Mouse (Mus musculus): ENCODE results near the gene Atpif1. TPM values are rescaled to one million over a fixed set of nuclear protein-coding genes. Genes with fewer than 3 reads are reported as not detected.
"Not testable (repeated sequence)": the region's sequence is repeated elsewhere in the genome, so short reads cannot be mapped to it uniquely, and the experiment has no call there.

The Atpif1 gene
- total and polyA plus RNA-seq, 2 experiments from 2014 or later: 800 to 1,681 TPM

DNA sequence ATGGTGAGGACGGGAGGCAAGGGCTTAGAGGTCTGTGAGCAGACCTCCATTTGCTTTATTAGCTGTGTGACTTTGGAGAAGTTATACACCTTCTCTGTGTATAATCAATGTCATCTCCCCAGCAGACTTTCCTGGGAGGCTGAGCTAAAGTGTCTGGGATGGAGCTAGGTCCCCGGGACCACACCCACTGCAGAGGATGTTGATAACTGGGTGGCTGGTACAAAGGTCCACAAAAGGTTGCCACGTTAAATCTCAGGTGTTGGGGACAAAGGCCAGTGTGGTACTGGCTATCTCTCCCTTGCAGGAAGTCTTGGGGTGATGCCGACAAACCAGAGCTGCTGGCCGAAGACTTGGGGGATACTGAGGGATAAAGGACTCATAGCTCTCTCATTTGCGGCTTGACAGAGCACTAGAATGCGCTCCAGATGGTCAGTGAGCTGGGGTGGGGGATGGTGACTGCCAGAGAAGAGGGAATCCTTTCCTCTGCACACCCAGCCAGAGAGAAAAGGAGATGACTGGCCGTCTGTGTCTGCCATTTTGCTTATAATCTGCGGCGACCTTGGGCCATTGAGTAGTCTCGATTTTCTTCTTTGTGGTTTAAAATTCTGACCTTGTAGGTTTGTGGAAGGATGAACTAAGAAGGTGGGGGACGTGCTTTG, 31.8 kb upstream of the Atpif1 start:
- H3K4me1 ChIP-seq (ENCODE audit: insufficient read depth, low read length): no peaks in the 10 kb centered on the region
- no peaks in the 10 kb centered on the region for H3K36me3 ChIP-seq (ENCODE audit: insufficient read depth, low read length)
- H3K4me2 ChIP-seq (ENCODE audit: low read depth, low read length, poor library complexity, severe bottlenecking): no peak overlapping the region
- no peak for ATAC-seq (ENCODE audit: low FRiP score)
- no peak for TF ChIP-seq CTCF (IDR thresholded peaks at IDR 0.05)
- no peak overlapping the region for H3K27ac ChIP-seq (ENCODE audit: low read depth, low read length)
- no peak overlapping the region for H3K9ac ChIP-seq (replicated peaks; ENCODE audit: low read length, poor library complexity, severe bottlenecking)
- H3K27me3 ChIP-seq (ENCODE audit: insufficient read depth, low read length): no peaks in the 10 kb centered on the region
- H3K4me3 ChIP-seq (ENCODE audit: low read depth, low read length): no peak overlapping the region
- WGBS: 75% methylated on average over 12 of the region's 12 CpGs
- no peaks in the 10 kb centered on the region for H3K9me3 ChIP-seq (ENCODE audit: low read length)
- DNase-seq (ENCODE audit: low spot score): no peak

DNA sequence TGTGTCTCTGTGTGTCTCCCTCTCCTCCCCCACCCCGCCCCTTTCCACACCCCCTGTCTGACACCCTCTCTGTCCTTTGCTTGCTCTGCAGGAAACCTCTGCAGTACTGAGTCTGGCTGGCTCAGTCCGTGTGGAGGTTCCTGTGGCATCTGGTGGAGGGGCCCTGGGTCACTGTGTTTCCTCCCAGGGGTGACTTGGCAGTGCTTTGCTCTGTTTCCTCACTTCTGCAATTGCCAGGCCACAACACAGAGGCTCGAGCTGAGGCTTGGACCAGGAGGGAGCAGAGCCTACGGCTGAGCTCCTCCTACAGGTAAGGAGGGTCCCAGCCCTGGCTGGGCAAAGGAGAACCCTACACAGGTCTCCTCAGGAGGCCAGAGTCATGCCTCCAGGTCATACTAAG, 30.5 kb upstream of the Atpif1 start, which contains the start of gene Ptafr:
Gene Ptafr (plus strand): TSS at position 103 of the 400 bp plus-strand sequence.
- 44% methylated on average over 4 of the region's 4 CpGs for WGBS
- ATAC-seq (ENCODE audit: low FRiP score): no peak
- no peak for DNase-seq (ENCODE audit: low spot score)
- no peak within 1 kb of the TSS for H3K4me3 ChIP-seq (ENCODE audit: low read depth, low read length)
- no peak within 1 kb of the TSS for H3K9ac ChIP-seq (replicated peaks; ENCODE audit: low read length, poor library complexity, severe bottlenecking)
- no peak within 1 kb of the TSS for H3K27ac ChIP-seq (ENCODE audit: low read depth, low read length)
- H3K9me3 ChIP-seq (ENCODE audit: low read length): no peaks in the 10 kb centered on the region
- no peaks in the 10 kb centered on the region for H3K27me3 ChIP-seq (ENCODE audit: insufficient read depth, low read length)
- H3K4me2 ChIP-seq (ENCODE audit: low read depth, low read length, poor library complexity, severe bottlenecking): no peak within 1 kb of the TSS
- TF ChIP-seq CTCF (IDR thresholded peaks at IDR 0.05): no peak
- no peaks in the 10 kb centered on the region for H3K4me1 ChIP-seq (ENCODE audit: insufficient read depth, low read length)
- no peaks in the 10 kb centered on the region for H3K36me3 ChIP-seq (ENCODE audit: insufficient read depth, low read length)

DNA sequence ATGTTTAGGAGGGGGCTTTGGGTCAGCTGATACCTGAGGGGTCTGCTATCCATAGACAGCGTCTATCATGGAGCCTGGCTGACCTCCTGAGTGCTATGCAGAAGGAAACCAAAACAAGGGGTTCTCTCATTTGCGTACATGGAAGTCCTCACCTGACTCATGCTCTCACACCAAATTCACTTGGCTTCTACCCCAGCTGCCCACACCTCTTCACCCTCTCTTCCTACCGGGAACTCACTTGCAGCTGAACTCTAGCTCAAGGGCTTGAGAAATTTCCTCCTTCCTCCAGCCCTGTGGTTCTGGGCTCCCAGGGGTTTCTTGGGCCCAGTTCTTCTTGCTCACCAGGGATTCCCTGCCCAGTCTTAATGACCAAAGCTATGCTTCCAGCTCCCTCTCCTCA, 29.8 kb upstream of the Atpif1 start:
- WGBS: 84% methylated on average over 3 of the region's 3 CpGs

DNA sequence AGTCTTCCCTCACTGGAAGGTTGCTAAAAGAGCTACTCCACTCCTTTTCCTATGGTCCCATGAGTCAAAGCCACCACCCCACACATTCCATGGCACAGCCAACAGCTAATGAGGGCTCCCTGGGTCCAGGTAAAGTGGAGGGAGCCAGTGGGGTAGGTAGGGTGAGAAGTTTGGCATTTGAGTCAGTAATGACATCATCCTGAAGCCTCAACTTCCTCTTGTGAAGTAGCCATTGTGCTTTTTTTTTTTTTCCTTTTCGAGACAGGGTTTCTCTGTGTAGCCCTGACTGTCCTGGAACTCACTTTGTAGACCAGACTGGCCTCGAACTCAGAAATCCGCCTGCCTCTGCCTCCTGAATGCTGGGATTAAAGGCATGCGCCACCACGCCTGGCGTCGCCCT, 22.1 kb upstream of the Atpif1 start:
- H3K4me2 ChIP-seq (ENCODE audit: low read depth, low read length, poor library complexity, severe bottlenecking); H3K27ac ChIP-seq (ENCODE audit: low read depth, low read length); H3K4me1 ChIP-seq (ENCODE audit: insufficient read depth, low read length): not testable (repeated sequence)

More for the DNA sequence above, 29.8 kb upstream of the Atpif1 start:
- Histone ChIP-seq H3K27me3 (ENCODE audit: insufficient read depth, low read length) (no peaks in the 10 kb centered on the region), H3K27ac (ENCODE audit: low read depth, low read length) (no peak overlapping the region), H3K36me3 (ENCODE audit: insufficient read depth, low read length) (no peaks in the 10 kb centered on the region), H3K9ac (replicated peaks; ENCODE audit: low read length, poor library complexity, severe bottlenecking) (no peak overlapping the region), H3K4me3 (ENCODE audit: low read depth, low read length) (no peak overlapping the region), H3K4me2 (ENCODE audit: low read depth, low read length, poor library complexity, severe bottlenecking) (no peak overlapping the region), H3K9me3 (ENCODE audit: low read length) (no peaks in the 10 kb centered on the region), H3K4me1 (ENCODE audit: insufficient read depth, low read length) (no peaks in the 10 kb centered on the region)
- no peak for TF ChIP-seq CTCF (IDR thresholded peaks at IDR 0.05)
- ATAC-seq (ENCODE audit: low FRiP score) (no peak), DNase-seq (ENCODE audit: low spot score) (no peak)

DNA sequence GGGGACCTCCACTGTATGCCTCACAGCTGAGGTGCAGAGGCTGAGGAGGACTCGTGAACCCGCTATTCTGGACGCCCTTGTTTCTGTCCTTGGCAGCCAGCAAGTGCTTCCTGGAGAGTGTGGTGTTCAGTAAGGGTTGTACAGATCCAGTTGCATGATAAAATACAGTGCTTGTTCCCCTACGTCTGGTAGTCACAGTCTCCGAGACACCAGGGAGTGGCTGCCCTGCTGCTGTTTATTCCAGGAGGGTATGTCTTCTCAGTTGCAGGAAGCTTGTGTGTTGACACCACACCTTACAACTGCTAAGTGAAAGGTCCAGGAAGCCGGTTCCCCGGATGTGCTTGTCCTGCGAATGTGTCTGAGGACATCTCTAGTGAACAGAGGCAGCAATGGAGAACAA, 21.2 kb upstream of the Atpif1 start:
- Histone ChIP-seq H3K27ac (ENCODE audit: low read depth, low read length) (no peak overlapping the region), H3K4me3 (ENCODE audit: low read depth, low read length) (no peak overlapping the region), H3K36me3 (ENCODE audit: insufficient read depth, low read length) (peaks cover 34% of the 10 kb centered on the region), H3K9ac (replicated peaks; ENCODE audit: low read length, poor library complexity, severe bottlenecking) (no peak overlapping the region), H3K27me3 (ENCODE audit: insufficient read depth, low read length) (no peaks in the 10 kb centered on the region), H3K4me2 (ENCODE audit: low read depth, low read length, poor library complexity, severe bottlenecking) (no peak overlapping the region), H3K9me3 (ENCODE audit: low read length) (no peaks in the 10 kb centered on the region), H3K4me1 (ENCODE audit: insufficient read depth, low read length) (no peaks in the 10 kb centered on the region)
- ATAC-seq (ENCODE audit: low FRiP score) (no peak), DNase-seq (ENCODE audit: low spot score) (no peak)
- no peak for TF ChIP-seq CTCF (IDR thresholded peaks at IDR 0.05)
- WGBS: 82% methylated on average over 8 of the region's 8 CpGs

More for the DNA sequence above, 22.1 kb upstream of the Atpif1 start:
- WGBS: 94% methylated on average over 7 of the region's 7 CpGs
- ATAC-seq (ENCODE audit: low FRiP score); H3K9ac ChIP-seq (replicated peaks; ENCODE audit: low read length, poor library complexity, severe bottlenecking); DNase-seq (ENCODE audit: low spot score); H3K4me3 ChIP-seq (ENCODE audit: low read depth, low read length); H3K9me3 ChIP-seq (ENCODE audit: low read length); H3K27me3 ChIP-seq (ENCODE audit: insufficient read depth, low read length): not testable (repeated sequence)
- H3K36me3 ChIP-seq (ENCODE audit: insufficient read depth, low read length): peaks cover 28% of the 10 kb centered on the region

DNA sequence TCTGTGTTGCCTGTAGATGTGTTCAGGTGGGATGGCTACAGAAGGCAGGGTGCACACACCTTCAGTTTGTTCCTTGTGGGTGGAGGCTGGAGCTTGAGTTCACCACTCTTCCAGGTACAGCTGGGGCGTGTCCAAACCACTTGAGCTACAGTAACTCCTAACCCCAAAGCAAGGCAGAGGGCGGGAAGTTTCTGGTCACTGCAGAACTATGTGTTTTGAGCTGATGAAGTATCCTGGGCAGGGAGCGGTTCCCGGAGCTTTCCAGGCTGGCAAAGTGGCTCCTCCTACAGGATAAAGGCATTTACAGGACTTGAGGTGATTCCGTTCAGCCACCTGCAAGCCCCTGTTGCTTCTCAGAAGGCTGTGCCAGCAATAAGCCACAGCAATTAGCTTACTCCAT, 20.8 kb upstream of the Atpif1 start:
- Histone ChIP-seq H3K9me3 (ENCODE audit: low read length) (no peaks in the 10 kb centered on the region), H3K4me3 (ENCODE audit: low read depth, low read length) (no peak overlapping the region), H3K27me3 (ENCODE audit: insufficient read depth, low read length) (no peaks in the 10 kb centered on the region), H3K9ac (replicated peaks; ENCODE audit: low read length, poor library complexity, severe bottlenecking) (no peak overlapping the region), H3K4me1 (ENCODE audit: insufficient read depth, low read length) (no peaks in the 10 kb centered on the region), H3K27ac (ENCODE audit: low read depth, low read length) (no peak overlapping the region), H3K4me2 (ENCODE audit: low read depth, low read length, poor library complexity, severe bottlenecking) (no peak overlapping the region), H3K36me3 (ENCODE audit: insufficient read depth, low read length) (peaks cover 38% of the 10 kb centered on the region)
- WGBS: 74% methylated on average over 5 of the region's 5 CpGs
- no peak for TF ChIP-seq CTCF (IDR thresholded peaks at IDR 0.05)
- ATAC-seq (ENCODE audit: low FRiP score): no peak
- DNase-seq (ENCODE audit: low spot score): no peak
